Mouse (Mus musculus) midbrain, embryonic 14.5 days (tissue): ENCODE data around the gene Pole2. TPM values are rescaled to one million over a fixed set of nuclear protein-coding genes. Genes with fewer than 3 reads are reported as not detected.
A peak's percentile ranks its signal among the peaks of the same experiment; 100 is the strongest.

ENCODE experiments used
- ATAC-seq: fragments of 200-750 bp; cut with Nextera tagmentation; 2 replicates; pipeline ENCODE4 v1.8.0; 2017; ENCODE audit warnings: moderate number of reproducible peaks, moderate library complexity; ENCODE audit not compliant: low FRiP score, low TSS enrichment
- DNase-seq: peaks from one replicate; pipeline ENCODE4 v3.0.0-alpha.2; 2015
- H3K27ac ChIP-seq: fragments of 300-500 bp; sonication (generic); replicated peaks from 2 replicates; pipeline ENCODE4 v1.5.1; 2014; ENCODE audit warnings: mild to moderate bottlenecking, low read depth, low read length, moderate library complexity
- H3K27me3 ChIP-seq: fragments of 300-500 bp; sonication (generic); 2 replicates; pipeline ENCODE4 v1.6.1; 2014; ENCODE audit warnings: low read length, control low read depth, mixed read lengths; ENCODE audit not compliant: control insufficient read depth, insufficient read depth
- H3K36me3 ChIP-seq: fragments of 300-500 bp; sonication (generic); 2 replicates; pipeline ENCODE4 v1.6.1; 2014; ENCODE audit warnings: low read length, control low read depth; ENCODE audit not compliant: control insufficient read depth, insufficient read depth
- H3K4me1 ChIP-seq: fragments of 300-500 bp; sonication (generic); 2 replicates; pipeline ENCODE4 v1.6.1; 2014; ENCODE audit warnings: mild to moderate bottlenecking, antibody characterized with exemption, low read length, control low read depth; ENCODE audit not compliant: control insufficient read depth, insufficient read depth
- H3K4me2 ChIP-seq: fragments of 300-500 bp; sonication (generic); 2 replicates; pipeline ENCODE4 v1.6.1; 2014; ENCODE audit warnings: mild to moderate bottlenecking, low read length, moderate library complexity
- H3K4me3 ChIP-seq: fragments of 300-500 bp; sonication (generic); replicated peaks from 2 replicates; pipeline ENCODE4 v1.5.1; 2014; ENCODE audit warnings: low read depth, low read length
- H3K9ac ChIP-seq: fragments of 300-500 bp; sonication (generic); replicated peaks from 2 replicates; pipeline ENCODE4 v1.6.1; 2014; ENCODE audit warnings: mild to moderate bottlenecking, low read length, moderate library complexity
- H3K9me3 ChIP-seq: fragments of 300-500 bp; sonication (generic); 2 replicates; pipeline ENCODE4 v1.6.1; 2016; ENCODE audit warnings: low read length, control low read depth, mixed read lengths; ENCODE audit not compliant: control insufficient read depth
- WGBS: fragments of 180-500 bp; shearing (Covaris S2); extraction: QIAGEN DNeasy Blood & Tissue Kit; methylation state at CpG from one replicate; pipeline ENCODE4 v1.1.7; 2014; 5-methylcytosine and 5-hydroxymethylcytosine counted together
- polyA plus RNA-seq: library from polyadenylated mRNA; unstranded; fragments of >200 nt; fragmentation: Nextera tagmentation; extraction: Ambion mirVana; gene quantifications from 2 replicates; pipeline ENCODE4 v1.2.1, GENCODE M21; 2014

The Pole2 gene
- polyA plus RNA-seq, 1 experiment from 2014 or later = 4.6 TPM

DNA sequence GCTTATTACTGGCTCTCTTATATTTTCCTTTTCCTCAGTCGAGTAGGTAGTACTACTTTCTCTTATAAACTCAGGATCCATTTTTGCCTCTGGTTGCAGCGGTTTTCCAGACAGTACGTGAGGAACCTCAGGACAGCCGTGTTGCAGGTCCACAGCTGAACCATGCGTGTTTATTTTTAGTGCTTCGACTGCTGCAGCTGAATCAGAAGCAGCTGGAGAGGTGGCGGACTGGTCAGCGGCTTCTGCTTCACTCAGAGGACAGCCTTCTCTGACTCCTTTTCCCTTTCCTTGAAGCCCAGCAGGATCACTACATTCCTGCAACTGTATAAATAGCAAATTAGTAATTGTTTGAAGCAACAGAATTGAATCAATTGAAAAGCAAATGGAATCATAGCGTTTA lies 37.9 kb downstream of the Pole2 start:
- Histone ChIP-seq H3K4me1 (peaks cover 10% of the 10 kb centered on the region), H3K9me3 (no peaks in the 10 kb centered on the region), H3K36me3 (peaks cover 21% of the 10 kb centered on the region), H3K27me3 (no peaks in the 10 kb centered on the region), H3K27ac (no peak overlapping the region), H3K4me3 (no peak overlapping the region), H3K9ac (no peak overlapping the region), H3K4me2 (no peak overlapping the region)
- no peak for ATAC-seq
- DNase-seq = no peak
- 94% methylated on average over 9 of the region's 9 CpGs for WGBS

- H3K9ac ChIP-seq = no peak overlapping the region
- H3K4me2 ChIP-seq = peak overlapping the region; percentile 13; the same call in 1 of the 2 replicates
- no peak overlapping the region for H3K27ac ChIP-seq
- H3K4me1 ChIP-seq = peaks cover 16% of the 10 kb centered on the region
- no peaks in the 10 kb centered on the region for H3K9me3 ChIP-seq
- 75% methylated on average over 5 of the region's 5 CpGs for WGBS
- H3K36me3 ChIP-seq = peaks cover 26% of the 10 kb centered on the region
- ATAC-seq (no peak), DNase-seq (no peak)
- H3K4me3 ChIP-seq = no peak overlapping the region
- H3K27me3 ChIP-seq = no peaks in the 10 kb centered on the region
Observed at GRCm38 (mm10) chr12:69186811-69187471, 41.1 kb downstream of the Pole2 start.

DNA sequence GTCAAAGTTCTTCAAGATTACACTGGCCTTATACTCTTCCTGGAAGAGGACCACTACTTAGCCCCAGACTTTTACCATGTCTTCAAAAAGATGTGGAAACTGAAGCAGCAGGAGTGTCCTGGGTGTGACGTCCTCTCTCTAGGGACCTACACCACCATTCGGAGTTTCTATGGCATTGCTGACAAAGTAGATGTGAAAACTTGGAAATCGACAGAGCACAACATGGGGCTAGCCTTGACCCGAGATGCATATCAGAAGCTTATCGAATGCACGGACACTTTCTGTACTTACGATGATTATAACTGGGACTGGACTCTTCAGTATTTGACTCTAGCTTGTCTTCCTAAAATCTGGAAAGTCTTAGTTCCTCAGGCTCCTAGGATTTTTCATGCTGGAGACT lies 42.6 kb downstream of the Pole2 start:
- no peak for ATAC-seq
- Histone ChIP-seq H3K27me3 (no peaks in the 10 kb centered on the region), H3K4me3 (peak overlapping the region; percentile 87), H3K4me1 (peaks cover 16% of the 10 kb centered on the region), H3K36me3 (peaks cover 30% of the 10 kb centered on the region), H3K9me3 (no peaks in the 10 kb centered on the region), H3K4me2 (peak overlapping the region; percentile 95), H3K9ac (peak overlapping the region; percentile 88), H3K27ac (no peak overlapping the region)
- DNase-seq = no peak
- WGBS = 80% methylated on average over 7 of the region's 7 CpGs

DNA sequence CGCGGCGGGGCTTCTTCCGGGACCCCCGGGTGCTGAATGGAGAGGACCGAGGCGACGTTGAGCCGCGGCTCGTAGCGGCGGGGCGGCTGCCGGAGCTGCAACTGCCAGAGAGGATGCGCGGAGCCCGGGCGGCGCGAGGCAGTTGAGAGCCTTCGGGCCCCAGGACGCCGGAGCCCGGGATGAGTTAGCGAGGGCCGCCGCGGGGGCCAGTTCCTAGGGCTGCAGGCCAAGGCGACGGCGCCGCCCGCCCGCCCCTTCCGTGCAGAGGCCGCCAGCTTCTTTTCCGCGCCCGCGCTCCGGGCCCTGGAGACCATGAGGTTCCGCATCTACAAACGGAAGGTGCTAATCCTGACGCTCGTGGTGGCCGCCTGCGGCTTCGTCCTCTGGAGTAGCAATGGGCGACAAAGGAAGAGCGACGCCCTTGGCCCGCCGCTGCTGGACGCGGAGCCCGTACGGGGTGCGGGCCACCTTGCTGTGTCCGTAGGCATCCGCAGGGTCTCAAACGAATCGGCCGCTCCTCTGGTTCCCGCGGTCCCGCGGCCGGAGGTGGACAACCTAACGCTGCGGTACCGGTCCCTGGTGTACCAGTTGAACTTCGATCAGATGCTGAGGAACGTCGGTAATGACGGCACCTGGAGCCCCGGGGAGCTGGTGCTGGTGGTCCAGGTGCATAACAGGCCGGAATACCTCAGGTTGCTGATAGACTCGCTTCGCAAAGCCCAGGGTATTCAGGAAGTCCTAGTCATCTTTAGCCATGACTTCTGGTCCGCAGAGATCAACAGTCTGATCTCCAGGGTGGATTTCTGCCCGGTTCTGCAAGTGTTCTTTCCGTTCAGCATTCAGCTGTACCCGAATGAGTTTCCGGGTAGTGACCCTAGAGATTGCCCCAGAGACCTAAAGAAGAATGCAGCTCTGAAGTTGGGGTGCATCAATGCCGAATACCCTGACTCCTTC lies 43.4 kb downstream of the Pole2 start:
- Histone ChIP-seq H3K4me2 (peak overlapping the region; percentile 95), H3K4me1 (peaks cover 16% of the 10 kb centered on the region), H3K27ac (peak overlapping the region; percentile 91), H3K4me3 (peak overlapping the region; percentile 87), H3K9me3 (no peaks in the 10 kb centered on the region), H3K27me3 (no peaks in the 10 kb centered on the region), H3K9ac (peak overlapping the region; percentile 88), H3K36me3 (peaks cover 22% of the 10 kb centered on the region)
- DNase-seq (peak; percentile 72), ATAC-seq (peak; percentile 61)
- WGBS = 2% methylated on average over 85 of the region's 86 CpGs

DNA sequence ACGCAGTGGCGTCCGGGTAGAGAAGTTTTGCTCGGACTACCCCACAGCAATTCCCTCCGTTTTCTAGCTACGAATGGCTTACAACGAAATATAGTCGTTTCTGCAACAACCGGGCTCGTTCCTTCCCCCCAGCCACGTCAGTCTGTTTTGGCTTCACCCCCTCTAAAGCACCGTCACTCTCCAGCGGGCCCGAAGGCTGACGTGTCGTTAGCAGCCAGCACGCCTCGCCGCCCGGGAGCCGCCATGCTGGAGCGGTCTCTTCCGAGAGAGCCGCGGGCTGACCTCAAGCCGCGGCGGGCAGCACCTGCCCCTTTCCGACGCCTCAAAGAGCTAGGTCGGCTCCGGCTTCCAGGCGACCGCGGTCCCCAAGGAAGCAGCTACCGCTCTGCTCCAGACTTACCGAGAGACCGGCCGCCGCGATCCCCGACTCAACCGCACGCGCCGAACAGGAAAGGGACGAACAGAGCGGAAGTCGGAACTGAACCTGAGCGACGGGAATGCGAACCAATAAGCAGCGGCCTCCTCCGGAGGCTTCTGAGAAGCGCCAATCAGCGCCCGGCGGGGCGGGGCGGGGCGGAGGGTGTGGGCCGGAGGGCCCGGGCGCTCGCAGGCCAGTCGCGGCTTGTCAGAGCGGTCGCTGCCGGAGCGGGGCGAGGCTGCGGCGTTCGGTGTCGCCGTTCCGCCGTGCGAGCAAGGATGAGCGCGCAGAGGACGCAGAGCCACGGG lies 44.2 kb downstream of the Pole2 start, which contains the start of the genes Rpl36al and Mgat2:
TSS of gene Rpl36al (minus strand) at position 501 of the 726 bp plus-strand sequence.
TSS of gene Mgat2 (plus strand) at position 575 of the 726 bp plus-strand sequence.
- peak within 1 kb of the TSS; percentile 95 for H3K4me2 ChIP-seq
- ATAC-seq (peak; percentile 100), DNase-seq (peak; percentile 99)
- peak within 1 kb of the TSS; percentile 87 for H3K4me3 ChIP-seq
- H3K9ac ChIP-seq = peak within 1 kb of the TSS; percentile 88
- peak within 1 kb of the TSS; percentile 91 for H3K27ac ChIP-seq
- no peaks in the 10 kb centered on the region for H3K27me3 ChIP-seq
- WGBS = under 1% methylated on average over 83 of the region's 84 CpGs
- peaks cover 16% of the 10 kb centered on the region for H3K4me1 ChIP-seq
- no peaks in the 10 kb centered on the region for H3K9me3 ChIP-seq
- H3K36me3 ChIP-seq = peaks cover 15% of the 10 kb centered on the region

- Histone ChIP-seq H3K27ac (no peak overlapping the region), H3K27me3 (no peaks in the 10 kb centered on the region), H3K36me3 (peaks cover 9% of the 10 kb centered on the region), H3K9ac (no peak overlapping the region), H3K4me1 (peaks cover 14% of the 10 kb centered on the region), H3K9me3 (no peaks in the 10 kb centered on the region), H3K4me2 (no peak overlapping the region), H3K4me3 (no peak overlapping the region)
- WGBS = 87% methylated on average over 4 of the region's 4 CpGs
- DNase-seq (no peak), ATAC-seq (no peak)
Observed at GRCm38 (mm10) chr12:69181800-69182199, 46.2 kb downstream of the Pole2 start.

GRCm38 (mm10) chr12:69179371-69179770 lies 48.6 kb downstream of the Pole2 start:
- Histone ChIP-seq H3K4me2 (no peak overlapping the region), H3K9me3 (no peaks in the 10 kb centered on the region), H3K4me1 (0 out of 2 replicates have a peak, but pooled peaks cover 3% of the 10 kb centered on the region), H3K36me3 (peaks cover 9% of the 10 kb centered on the region), H3K27me3 (no peaks in the 10 kb centered on the region), H3K9ac (no peak overlapping the region), H3K27ac (no peak overlapping the region), H3K4me3 (no peak overlapping the region)
- 71% methylated on average over 12 of the region's 12 CpGs for WGBS
- no peak for DNase-seq
- no peak for ATAC-seq

- H3K4me3 ChIP-seq = no peak overlapping the region
- H3K27ac ChIP-seq = no peak overlapping the region
- peaks cover 9% of the 10 kb centered on the region for H3K36me3 ChIP-seq
- no peak for ATAC-seq
- no peaks in the 10 kb centered on the region for H3K4me1 ChIP-seq
- no peak overlapping the region for H3K9ac ChIP-seq
- no peak for DNase-seq
- WGBS = 84% methylated on average over 3 of the region's 3 CpGs
- H3K9me3 ChIP-seq = no peaks in the 10 kb centered on the region
- H3K27me3 ChIP-seq = no peaks in the 10 kb centered on the region
- no peak overlapping the region for H3K4me2 ChIP-seq
Observed at GRCm38 (mm10) chr12:69177526-69177925, 50.5 kb downstream of the Pole2 start.
